Mouse (Mus musculus) MEL (cell line): ENCODE measurements at regions not wholly inside any gene's neighbourhood (a gene's known extent, or its start where the extent isn't known, plus 50 kb on each side); places are given as distances from the start of the nearest gene placed in this dataset.

Experiments used
- DNase-seq: peaks from one replicate; pipeline ENCODE4 v3.0.0; 2011; ENCODE audit warnings: low read depth, low spot score
- H3K27ac ChIP-seq: 2 replicates; pipeline ENCODE4 v1.5.1; 2012; ENCODE audit warnings: low read depth, mild to moderate bottlenecking, control low read depth, low read length, moderate library complexity; ENCODE audit not compliant: control insufficient read depth
- H3K27me3 ChIP-seq, 2 experiments: fragments of 150-350 bp in 1 of 2; sonication (generic) in 1 of 2; 2 replicates each; pipeline ENCODE4 v1.6.1; 2012; ENCODE audit warnings: low read length in 2 of 2, mild to moderate bottlenecking in 2 of 2, improper control_type of control experiment in 1 of 2, moderate library complexity in 1 of 2; ENCODE audit not compliant: insufficient read depth in 2 of 2, control insufficient read depth in 1 of 2
- H3K36me3 ChIP-seq, 2 experiments: 2 replicates each; pipeline ENCODE4 v1.6.1; 2012 to 2014; ENCODE audit warnings: low read length in 2 of 2, improper control_type of control experiment in 1 of 2, inconsistent platforms in 1 of 2, mild to moderate bottlenecking in 1 of 2; ENCODE audit not compliant: insufficient read depth in 2 of 2, control insufficient read depth in 1 of 2
- H3K4me1 ChIP-seq, 2 experiments: fragments of 150-350 bp in 1 of 2; sonication (generic) in 1 of 2; 2 replicates each; pipeline ENCODE4 v1.6.1; 2012; ENCODE audit warnings: low read length in 2 of 2, improper control_type of control experiment in 1 of 2, mild to moderate bottlenecking in 1 of 2; ENCODE audit not compliant: insufficient read depth in 2 of 2, control insufficient read depth in 1 of 2
- H3K4me3 ChIP-seq, 2 experiments: fragments of 150-350 bp in 1 of 2; sonication (generic) in 1 of 2; 2 replicates each; pipeline ENCODE4 v1.5.1; 2012; ENCODE audit warnings: low read depth in 2 of 2, low read length in 2 of 2, mild to moderate bottlenecking in 2 of 2, moderate library complexity in 2 of 2, control low read depth in 1 of 2, improper control_type of control experiment in 1 of 2; ENCODE audit not compliant: control insufficient read depth in 1 of 2, insufficient read depth in 1 of 2
- H3K79me2 ChIP-seq: 2 replicates; pipeline ENCODE4 v1.6.1; 2012; ENCODE audit warnings: mild to moderate bottlenecking, low read length, moderate library complexity; ENCODE audit not compliant: control insufficient read depth, poor library complexity, insufficient read depth
- H3K9ac ChIP-seq: 2 replicates; pipeline ENCODE4 v1.6.1; 2012; ENCODE audit warnings: low read depth, mild to moderate bottlenecking, control low read depth, low read length, moderate library complexity; ENCODE audit not compliant: control insufficient read depth, poor library complexity, severe bottlenecking
- H3K9me3 ChIP-seq: fragments of 150-350 bp; sonication (generic); replicated peaks from 2 replicates; pipeline ENCODE4 v1.6.1; 2012; ENCODE audit warnings: mild to moderate bottlenecking, low read length, improper control_type of control experiment, moderate library complexity; ENCODE audit not compliant: insufficient read depth
- BHLHE40 ChIP-seq: IDR thresholded peaks from 2 replicates; pipeline ENCODE4 v1.6.1; 2012; ENCODE audit warnings: low read depth, mild to moderate bottlenecking, inconsistent platforms, low read length, improper control_type of control experiment, borderline replicate concordance
- CTCF ChIP-seq, 3 experiments: IDR thresholded peaks in 2 of 3; conservative IDR thresholded peaks in 1 of 3; 2 replicates each; pipeline ENCODE4 v1.5.1; 2011 to 2012; ENCODE audit warnings: low read length in 3 of 3, low read depth in 2 of 3, mild to moderate bottlenecking in 2 of 3, improper control_type of control experiment in 1 of 3, inconsistent platforms in 1 of 3, mixed read lengths in 1 of 3, moderate library complexity in 1 of 3; ENCODE audit not compliant: control insufficient read depth in 1 of 3, insufficient read depth in 1 of 3, poor library complexity in 1 of 3, severe bottlenecking in 1 of 3
- ELF1 ChIP-seq: IDR thresholded peaks from 2 replicates; pipeline ENCODE4 v1.6.1; 2014; ENCODE audit warnings: low read depth, mild to moderate bottlenecking, inconsistent platforms, low read length, improper control_type of control experiment, moderate library complexity
- EP300 ChIP-seq, 2 experiments: IDR thresholded peaks; 2 replicates each; pipeline ENCODE4 v1.6.1; 2011; ENCODE audit warnings: improper control_type of control experiment in 2 of 2, low read length in 2 of 2, low read depth in 1 of 2, mild to moderate bottlenecking in 1 of 2
- ETS1 ChIP-seq: IDR thresholded peaks from 2 replicates; pipeline ENCODE4 v1.6.1; 2012; ENCODE audit warnings: low read depth, mild to moderate bottlenecking, inconsistent platforms, low read length, improper control_type of control experiment, moderate library complexity
- GABPA ChIP-seq: IDR thresholded peaks from 2 replicates; pipeline ENCODE4 v1.6.1; 2012; ENCODE audit warnings: low read depth, mild to moderate bottlenecking, inconsistent platforms, low read length, improper control_type of control experiment, moderate library complexity
- GATA1 ChIP-seq: IDR thresholded peaks from 2 replicates; pipeline ENCODE4 v1.6.1; 2011; ENCODE audit warnings: low read depth, low read length, improper control_type of control experiment
- HCFC1 ChIP-seq: IDR thresholded peaks from 2 replicates; pipeline ENCODE4 v1.6.1; 2012; ENCODE audit warnings: low read depth, mild to moderate bottlenecking, inconsistent platforms, low read length, improper control_type of control experiment, moderate library complexity
- JUND ChIP-seq: IDR thresholded peaks from 2 replicates; pipeline ENCODE4 v1.6.1; 2011; ENCODE audit warnings: low read depth, mild to moderate bottlenecking, improper control_type of control experiment, low read length
- KAT2A ChIP-seq: conservative IDR thresholded peaks from 2 replicates; pipeline ENCODE4 v1.6.1; 2012; ENCODE audit warnings: low read depth, low read length, improper control_type of control experiment, inconsistent platforms
- MAFK ChIP-seq: IDR thresholded peaks from 2 replicates; pipeline ENCODE4 v1.6.1; 2011; ENCODE audit warnings: low read depth, mild to moderate bottlenecking, low read length, improper control_type of control experiment, borderline replicate concordance
- MAX ChIP-seq: IDR thresholded peaks from 2 replicates; pipeline ENCODE4 v1.6.1; 2011; ENCODE audit warnings: low read length, improper control_type of control experiment
- MAZ ChIP-seq: IDR thresholded peaks from 2 replicates; pipeline ENCODE4 v1.6.1; 2012; ENCODE audit warnings: low read depth, mild to moderate bottlenecking, inconsistent platforms, low read length, improper control_type of control experiment
- MEF2A ChIP-seq: IDR thresholded peaks from 2 replicates; pipeline ENCODE4 v1.6.1; 2014; ENCODE audit warnings: low read depth, mild to moderate bottlenecking, inconsistent platforms, low read length, improper control_type of control experiment; ENCODE audit not compliant: poor library complexity, insufficient replicate concordance, severe bottlenecking; ENCODE audit errors: extremely low read depth
- MYC ChIP-seq: IDR thresholded peaks from 2 replicates; pipeline ENCODE4 v1.6.1; 2011; ENCODE audit warnings: low read depth, mild to moderate bottlenecking, low read length, improper control_type of control experiment, moderate library complexity
- POLR2A ChIP-seq, 2 experiments: IDR thresholded peaks; 2 replicates each; pipeline ENCODE4 v1.6.1; 2011 to 2012; ENCODE audit warnings: low read length in 2 of 2, mild to moderate bottlenecking in 2 of 2, control low read depth in 1 of 2, improper control_type of control experiment in 1 of 2, low read depth in 1 of 2, moderate library complexity in 1 of 2; ENCODE audit not compliant: control insufficient read depth in 1 of 2, insufficient read depth in 1 of 2, poor library complexity in 1 of 2
- POLR2AphosphoS2 ChIP-seq: IDR thresholded peaks from 2 replicates; pipeline ENCODE4 v1.6.1; 2011; ENCODE audit warnings: low read length, improper control_type of control experiment
- RCOR1 ChIP-seq: IDR thresholded peaks from 2 replicates; pipeline ENCODE4 v1.6.1; 2012; ENCODE audit warnings: low read depth, mild to moderate bottlenecking, inconsistent platforms, low read length, improper control_type of control experiment
- SIN3A ChIP-seq: IDR thresholded peaks from 2 replicates; pipeline ENCODE4 v1.6.1; 2012; ENCODE audit warnings: low read length, improper control_type of control experiment, inconsistent platforms
- SMC3 ChIP-seq: IDR thresholded peaks from 2 replicates; pipeline ENCODE4 v1.6.1; 2011; ENCODE audit warnings: low read depth, low read length, improper control_type of control experiment
- TAL1 ChIP-seq: IDR thresholded peaks from 2 replicates; pipeline ENCODE4 v1.6.1; 2012; ENCODE audit warnings: mild to moderate bottlenecking, inconsistent platforms, low read length, moderate library complexity, mixed read lengths
- TBP ChIP-seq: IDR thresholded peaks from 2 replicates; pipeline ENCODE4 v1.8.0; 2011; ENCODE audit warnings: low read depth, low read length, improper control_type of control experiment
- UBTF ChIP-seq: IDR thresholded peaks from 2 replicates; pipeline ENCODE4 v1.6.1; 2012; ENCODE audit warnings: low read depth, mild to moderate bottlenecking, inconsistent platforms, low read length, improper control_type of control experiment, moderate library complexity, borderline replicate concordance; ENCODE audit not compliant: insufficient read depth
- USF1 ChIP-seq: IDR thresholded peaks from 2 replicates; pipeline ENCODE4 v1.6.1; 2014; ENCODE audit warnings: low read depth, mild to moderate bottlenecking, inconsistent platforms, low read length, improper control_type of control experiment, moderate library complexity
- ZC3H11A ChIP-seq: IDR thresholded peaks from 2 replicates; pipeline ENCODE4 v1.6.1; 2012; ENCODE audit warnings: low read depth, mild to moderate bottlenecking, inconsistent platforms, low read length, improper control_type of control experiment
- ZNF384 ChIP-seq: IDR thresholded peaks from 2 replicates; pipeline ENCODE4 v1.6.1; 2012; ENCODE audit warnings: low read depth, mild to moderate bottlenecking, inconsistent platforms, low read length, improper control_type of control experiment

DNA sequence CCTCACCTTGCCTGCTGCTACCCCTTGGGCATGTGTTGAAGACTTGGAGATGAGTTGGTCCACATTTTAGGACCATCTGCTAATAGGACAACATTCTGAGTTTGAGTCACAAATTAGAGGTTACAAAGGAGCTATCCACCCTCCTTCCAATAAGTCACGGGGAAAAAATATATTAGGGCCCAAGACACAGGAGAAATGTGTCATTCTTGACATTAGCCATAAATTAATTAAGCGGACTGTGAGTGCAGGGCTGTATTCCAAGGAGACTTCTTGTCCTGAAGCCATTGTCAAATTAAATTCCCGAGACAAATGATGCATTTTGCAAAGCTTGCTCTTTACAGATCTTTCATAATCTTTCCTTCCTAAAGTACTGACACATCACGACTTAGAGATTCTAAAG is 79.2 kb downstream of the 1700020N01Rik start:
- no peaks in the 10 kb centered on the region for H3K4me1 ChIP-seq
- no peak overlapping the region for H3K9ac ChIP-seq
- no peaks in the 10 kb centered on the region for H3K9me3 ChIP-seq
- peaks cover 0 to 3% of the 10 kb centered on the region in 2 experiments; a peak in 2 of 4 replicates for H3K27me3 ChIP-seq
- no peak for DNase-seq
- TF ChIP-seq USF1, result no peak
- no peak for TF ChIP-seq JUND
- TF ChIP-seq ETS1, result no peak
- TF ChIP-seq KAT2A, result no peak
- TF ChIP-seq RCOR1, result no peak
- TF ChIP-seq ZNF384, result no peak
- TF ChIP-seq POLR2A (IDR thresholded peaks at IDR 0.05; ENCODE audit: control insufficient read depth in 1 of 2, insufficient read depth in 1 of 2, low read depth in 1 of 2, low read length in 2 of 2, poor library complexity in 1 of 2), result no peak
- TF ChIP-seq SMC3, result no peak
- TF ChIP-seq SIN3A, result no peak
- no peak for TF ChIP-seq POLR2AphosphoS2
- no peak for TF ChIP-seq GABPA
- no peak for TF ChIP-seq CTCF (IDR thresholded peaks at IDR 0.05 in 2 of 3, conservative IDR thresholded peaks at IDR 0.05 in 1 of 3; ENCODE audit: control insufficient read depth in 1 of 3, insufficient read depth in 1 of 3, low read depth in 2 of 3, low read length in 3 of 3, poor library complexity in 1 of 3, severe bottlenecking in 1 of 3)
- no peak for TF ChIP-seq TBP
- TF ChIP-seq TAL1, result no peak
- H3K4me3 ChIP-seq, result no peak overlapping the region
- H3K27ac ChIP-seq, result no peak overlapping the region
- H3K36me3 ChIP-seq, result no peaks in the 10 kb centered on the region
- no peaks in the 10 kb centered on the region for H3K79me2 ChIP-seq

DNA sequence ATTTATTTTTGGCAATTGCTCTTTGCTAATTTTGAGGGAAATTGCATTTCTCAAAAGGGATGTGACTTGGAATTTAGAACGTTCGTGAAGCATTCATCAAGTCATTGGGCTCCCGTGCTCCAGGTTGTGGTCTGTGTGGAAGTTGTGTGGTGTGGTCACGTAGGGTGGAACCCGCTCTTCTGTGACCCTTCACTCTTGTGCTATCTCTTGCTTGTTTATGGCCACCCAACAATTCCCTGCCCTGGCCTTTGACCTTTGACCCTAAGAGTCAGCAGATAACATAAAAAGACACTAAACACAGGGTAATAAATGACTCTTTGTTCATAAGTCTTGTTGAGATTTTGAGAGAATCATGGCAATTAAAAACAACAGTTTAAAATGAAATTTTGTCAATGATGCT is 79.7 kb downstream of the 1700020N01Rik start:
- no peak overlapping the region for H3K27ac ChIP-seq
- no peaks in the 10 kb centered on the region for H3K9me3 ChIP-seq
- no peaks in the 10 kb centered on the region for H3K36me3 ChIP-seq
- H3K4me1 ChIP-seq, result no peaks in the 10 kb centered on the region
- no peaks in the 10 kb centered on the region for H3K79me2 ChIP-seq
- TF ChIP-seq ELF1 (no peak), MAZ (no peak), EP300 (IDR thresholded peaks at IDR 0.05; ENCODE audit: low read depth in 1 of 2, low read length in 2 of 2) (no peak), HCFC1 (no peak), MEF2A (no peak), MAFK (no peak), USF1 (no peak), GATA1 (no peak), UBTF (no peak), RCOR1 (no peak), ZNF384 (no peak), MYC (no peak), MAX (no peak), GABPA (no peak), ZC3H11A (no peak), BHLHE40 (no peak), JUND (no peak), CTCF (IDR thresholded peaks at IDR 0.05 in 2 of 3, conservative IDR thresholded peaks at IDR 0.05 in 1 of 3; ENCODE audit: control insufficient read depth in 1 of 3, insufficient read depth in 1 of 3, low read depth in 2 of 3, low read length in 3 of 3, poor library complexity in 1 of 3, severe bottlenecking in 1 of 3) (no peak)
- TF ChIP-seq, all 39 proteins: peak for 0
- Histone ChIP-seq H3K4me3 (no peak overlapping the region), H3K27me3 (peaks cover 0 to 4% of the 10 kb centered on the region in 2 experiments; a peak in 2 of 4 replicates), H3K9ac (no peak overlapping the region)
- no peak for DNase-seq
